Mouse (Mus musculus) bone marrow, adult 2 months (tissue): ENCODE measurements around the gene 2210016F16Rik. TPM values are rescaled to one million over a fixed set of nuclear protein-coding genes. Genes with fewer than 3 reads are reported as not detected.

Experiments used
- H3K27ac ChIP-seq: fragments of 200-500 bp; 2 replicates; pipeline ENCODE4 v1.5.1; 2012; ENCODE audit warnings: low read depth, mild to moderate bottlenecking, control low read depth, inconsistent platforms, low read length; ENCODE audit not compliant: control insufficient read depth, poor library complexity, insufficient read depth
- H3K4me1 ChIP-seq: fragments of 200-500 bp; 2 replicates; pipeline ENCODE4 v1.6.1; 2011; ENCODE audit warnings: low read length; ENCODE audit not compliant: control insufficient read depth, insufficient read depth
- H3K4me3 ChIP-seq: fragments of 200-500 bp; replicated peaks from 2 replicates; pipeline ENCODE3; 2011; ENCODE audit warnings: mild to moderate bottlenecking, low read depth, low read length, control low read depth; ENCODE audit not compliant: control insufficient read depth
- CTCF ChIP-seq: fragments of 200-500 bp; IDR thresholded peaks from 2 replicates; pipeline ENCODE4 v1.5.1; 2011; ENCODE audit warnings: low read length, control low read depth; ENCODE audit not compliant: control insufficient read depth, insufficient read depth
- POLR2A ChIP-seq: fragments of 200-500 bp; IDR thresholded peaks from 2 replicates; pipeline ENCODE4 v1.6.1; 2011; ENCODE audit warnings: low read depth, mild to moderate bottlenecking, control low read depth, low read length, borderline replicate concordance; ENCODE audit not compliant: control insufficient read depth
- WGBS: fragments of 180-500 bp; shearing (Covaris S2); methylation state at CpG from one replicate; pipeline ENCODE4 v1.1.7; 2018; 5-methylcytosine and 5-hydroxymethylcytosine counted together
- polyA plus RNA-seq: library from polyadenylated mRNA; stranded (reverse); fragments of >200 nt; gene quantifications from 2 replicates; pipeline ENCODE4 v1.2.4, GENCODE M21; 2011; ENCODE audit warnings: low replicate concordance; ENCODE audit not compliant: missing spikeins, insufficient read depth, insufficient read length

Gene 2210016F16Rik
- polyA plus RNA-seq, result 7.0 and 8.2 TPM in 2 replicates

DNA sequence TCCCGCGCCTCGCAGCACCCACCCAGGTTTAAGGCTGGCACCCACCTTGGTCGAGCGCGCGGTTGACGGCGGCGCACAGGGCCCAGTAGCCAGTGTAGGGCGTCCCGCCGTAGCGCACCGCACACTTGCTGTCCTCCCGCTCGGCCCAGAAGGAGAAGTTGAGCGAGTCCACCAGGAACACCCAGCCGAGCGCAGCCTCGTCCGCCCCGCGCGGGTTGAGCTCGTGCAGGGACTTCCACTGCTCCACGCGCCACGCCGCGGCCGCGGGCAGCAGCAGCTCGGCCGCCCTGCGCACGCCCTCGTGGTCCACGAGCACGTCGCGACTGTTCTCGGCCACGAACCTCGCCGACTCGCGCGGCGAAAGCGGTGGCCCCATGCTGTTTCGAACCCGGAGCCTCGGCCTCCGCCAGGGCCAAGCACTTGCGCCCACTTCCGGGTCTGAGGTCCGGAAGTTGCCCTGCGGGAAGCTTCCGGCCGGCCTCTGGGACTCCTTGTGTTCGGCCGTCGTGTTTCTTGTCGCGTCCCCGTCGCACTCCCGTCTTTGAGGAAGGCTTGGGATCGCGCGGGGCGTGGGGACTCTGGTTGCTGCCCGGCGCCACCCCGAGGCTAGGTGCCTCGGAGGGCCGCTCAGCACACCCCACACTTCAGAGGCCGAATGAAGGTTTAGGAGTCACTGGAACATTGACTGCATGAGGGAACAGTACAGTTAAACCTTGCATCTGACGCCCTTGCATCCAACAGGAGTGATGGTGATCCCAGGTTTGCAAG, at the start of gene 2210016F16Rik:
Gene 2210016F16Rik (minus strand): TSS at position 447 of the 768 bp plus-strand sequence.
- H3K27ac ChIP-seq, result peak within 1 kb of the TSS; percentile 82
- 1% methylated on average over 80 of the region's 80 CpGs for WGBS
- H3K4me3 ChIP-seq, result peak within 1 kb of the TSS; percentile 97
- H3K4me1 ChIP-seq, result peaks cover 2% of the 10 kb centered on the region
- TF ChIP-seq POLR2A (no peak; the same call in 1 of the 2 replicates), CTCF (no peak)

DNA sequence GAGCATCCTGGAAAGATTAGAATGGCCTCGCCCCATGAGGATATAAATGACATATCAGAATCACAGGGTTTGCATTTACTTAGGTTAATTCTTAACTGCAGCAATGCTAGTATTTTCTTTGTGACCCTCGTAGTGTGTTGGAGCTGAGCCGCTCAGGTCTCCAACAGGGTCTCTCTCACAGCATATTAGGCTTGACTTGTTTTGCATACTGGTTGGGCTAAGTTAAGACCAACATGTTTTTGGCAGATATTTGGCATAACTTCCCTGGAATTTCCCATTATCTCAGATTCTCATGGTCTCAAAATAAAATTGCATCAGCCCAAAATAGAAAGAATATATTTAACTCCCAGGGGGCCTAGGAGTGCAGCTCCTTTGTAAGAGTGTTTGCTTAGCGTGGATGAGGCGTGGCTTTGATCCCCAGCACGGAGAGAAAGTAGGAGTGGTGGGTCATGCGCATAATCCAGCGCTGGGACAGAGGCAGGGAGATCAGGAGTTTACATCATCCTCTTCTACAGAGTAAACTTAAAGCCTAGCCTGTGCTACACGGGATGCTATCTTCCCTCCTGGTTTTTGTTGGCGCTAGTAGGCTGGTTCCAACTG, 38.1 kb upstream of the 2210016F16Rik start:
- 68% methylated on average over 10 of the region's 10 CpGs for WGBS
- H3K27ac ChIP-seq, result no peak overlapping the region
- TF ChIP-seq POLR2A, result no peak
- TF ChIP-seq CTCF, result no peak

DNA sequence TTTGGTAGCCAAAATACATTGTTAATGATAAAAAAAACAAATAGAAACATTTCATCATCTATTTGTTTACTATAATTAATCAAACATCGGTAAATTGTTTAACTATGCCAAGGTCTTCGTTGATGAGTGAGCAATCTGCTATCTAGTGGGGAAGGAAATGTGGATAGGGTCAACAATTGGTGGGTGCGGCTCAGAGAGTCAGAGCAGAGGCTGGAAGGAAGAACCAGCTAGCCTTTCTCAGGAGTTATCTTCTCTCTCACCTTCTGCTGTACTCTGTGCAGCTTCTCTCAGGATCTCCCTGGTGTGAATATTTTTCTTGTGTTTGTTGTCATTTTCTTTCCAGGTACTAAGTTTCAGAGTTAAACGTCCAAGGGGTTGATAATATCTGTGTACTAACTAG, 37.2 kb upstream of the 2210016F16Rik start:
- no peak overlapping the region for H3K4me3 ChIP-seq
- no peaks in the 10 kb centered on the region; the same call in 1 of the 2 replicates for H3K4me1 ChIP-seq
- 72% methylated on average over 4 of the region's 4 CpGs for WGBS
- no peak for TF ChIP-seq POLR2A
- no peak for TF ChIP-seq CTCF
- H3K27ac ChIP-seq, result no peak overlapping the region

More for the DNA sequence above, 38.1 kb upstream of the 2210016F16Rik start:
- H3K4me3 ChIP-seq, result no peak overlapping the region
- H3K4me1 ChIP-seq, result no peaks in the 10 kb centered on the region; the same call in 1 of the 2 replicates

- WGBS, result 85% methylated on average over 4 of the region's 4 CpGs
- Histone ChIP-seq H3K4me1 (no peaks in the 10 kb centered on the region; the same call in 1 of the 2 replicates), H3K27ac (no peak overlapping the region), H3K4me3 (no peak overlapping the region)
- TF ChIP-seq POLR2A, result no peak
- no peak for TF ChIP-seq CTCF
Observed at GRCm38 (mm10) chr13:58421026-58421425, 36.0 kb upstream of the 2210016F16Rik start.

DNA sequence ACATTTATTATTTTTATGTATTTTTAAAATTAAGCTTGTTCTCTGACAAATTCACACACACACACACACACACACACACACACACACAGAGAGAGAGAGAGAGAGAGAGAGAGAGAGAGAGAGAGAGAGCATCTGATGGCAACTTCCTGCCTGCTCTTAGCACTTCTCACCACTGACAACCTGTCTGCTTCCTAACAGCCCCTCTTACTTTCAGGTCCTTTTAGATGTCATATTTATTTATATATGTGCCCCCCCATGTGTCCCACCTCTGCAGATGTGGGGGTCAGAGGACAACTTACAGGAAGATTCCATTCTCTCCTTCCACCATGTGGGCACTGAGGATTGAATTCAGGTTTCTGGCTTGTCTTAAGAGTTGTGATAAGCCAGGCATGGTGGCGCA, 34.2 kb upstream of the 2210016F16Rik start:
- 94% methylated on average over 1 of the region's 1 CpGs for WGBS
- TF ChIP-seq POLR2A, result no peak
- no peak for TF ChIP-seq CTCF
- Histone ChIP-seq H3K4me1 (no peaks in the 10 kb centered on the region; the same call in 1 of the 2 replicates), H3K27ac (no peak overlapping the region), H3K4me3 (no peak overlapping the region)

DNA sequence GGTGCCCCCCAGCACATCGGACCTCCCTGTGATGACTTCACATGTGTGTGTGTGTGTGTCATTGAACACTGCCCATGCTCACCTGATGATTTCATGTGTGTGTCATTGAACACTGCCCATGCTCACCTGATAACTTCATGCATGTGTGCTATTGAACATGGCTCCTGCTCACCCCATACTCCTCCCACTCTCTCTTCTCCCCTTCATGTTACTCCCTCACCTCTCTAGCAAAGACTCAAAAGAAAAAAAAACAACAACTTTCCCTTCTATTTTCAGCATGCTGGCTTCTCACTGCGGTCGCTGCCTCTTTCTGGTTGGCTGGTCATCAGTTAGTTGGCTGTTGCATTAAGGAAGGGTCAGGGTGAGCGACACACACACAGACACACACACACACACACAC, 33.6 kb upstream of the 2210016F16Rik start:
- no peak overlapping the region for H3K4me3 ChIP-seq
- H3K4me1 ChIP-seq, result no peaks in the 10 kb centered on the region; the same call in 1 of the 2 replicates
- 75% methylated on average over 4 of the region's 4 CpGs for WGBS
- TF ChIP-seq POLR2A (no peak), CTCF (no peak)
- no peak overlapping the region for H3K27ac ChIP-seq

- H3K27ac ChIP-seq, result no peak overlapping the region
- H3K4me3 ChIP-seq, result no peak overlapping the region
- 81% methylated on average over 5 of the region's 5 CpGs for WGBS
- TF ChIP-seq POLR2A (no peak), CTCF (no peak)
- no peaks in the 10 kb centered on the region; the same call in 1 of the 2 replicates for H3K4me1 ChIP-seq
Observed at GRCm38 (mm10) chr13:58415838-58416237, 30.8 kb upstream of the 2210016F16Rik start.

GRCm38 (mm10) chr13:58415374-58415773, 30.3 kb upstream of the 2210016F16Rik start:
- Histone ChIP-seq H3K4me3 (no peak overlapping the region), H3K27ac (no peak overlapping the region), H3K4me1 (no peaks in the 10 kb centered on the region; the same call in 1 of the 2 replicates)
- WGBS, result 87% methylated on average over 6 of the region's 6 CpGs
- TF ChIP-seq POLR2A (no peak), CTCF (no peak)
